Mouse (Mus musculus): ENCODE data around the gene Cdk9.
A peak's percentile ranks its signal among the peaks of the same experiment; 100 is the strongest.

The Cdk9 gene

DNA sequence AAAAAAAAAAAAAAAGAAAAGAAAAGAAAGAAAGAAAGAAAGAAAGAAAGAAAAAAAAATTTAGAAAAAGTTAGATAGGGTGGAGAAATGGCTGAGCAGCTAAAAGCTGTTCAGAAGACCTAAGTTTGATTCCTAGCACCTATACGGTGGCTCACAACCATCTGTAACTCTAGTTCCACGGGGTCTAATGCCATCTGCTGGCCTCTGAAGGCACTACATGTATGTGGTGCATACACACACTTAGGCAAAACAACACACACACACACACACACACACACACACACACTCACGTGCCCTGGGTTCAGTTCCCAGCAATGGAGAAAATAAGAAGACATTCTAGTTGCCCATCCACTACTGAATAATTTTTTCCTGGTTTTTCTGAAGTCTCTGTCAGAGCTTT, 36.1 kb downstream of the Cdk9 start:
- DNase-seq (ENCODE audit: low spot score) = no peak

DNA sequence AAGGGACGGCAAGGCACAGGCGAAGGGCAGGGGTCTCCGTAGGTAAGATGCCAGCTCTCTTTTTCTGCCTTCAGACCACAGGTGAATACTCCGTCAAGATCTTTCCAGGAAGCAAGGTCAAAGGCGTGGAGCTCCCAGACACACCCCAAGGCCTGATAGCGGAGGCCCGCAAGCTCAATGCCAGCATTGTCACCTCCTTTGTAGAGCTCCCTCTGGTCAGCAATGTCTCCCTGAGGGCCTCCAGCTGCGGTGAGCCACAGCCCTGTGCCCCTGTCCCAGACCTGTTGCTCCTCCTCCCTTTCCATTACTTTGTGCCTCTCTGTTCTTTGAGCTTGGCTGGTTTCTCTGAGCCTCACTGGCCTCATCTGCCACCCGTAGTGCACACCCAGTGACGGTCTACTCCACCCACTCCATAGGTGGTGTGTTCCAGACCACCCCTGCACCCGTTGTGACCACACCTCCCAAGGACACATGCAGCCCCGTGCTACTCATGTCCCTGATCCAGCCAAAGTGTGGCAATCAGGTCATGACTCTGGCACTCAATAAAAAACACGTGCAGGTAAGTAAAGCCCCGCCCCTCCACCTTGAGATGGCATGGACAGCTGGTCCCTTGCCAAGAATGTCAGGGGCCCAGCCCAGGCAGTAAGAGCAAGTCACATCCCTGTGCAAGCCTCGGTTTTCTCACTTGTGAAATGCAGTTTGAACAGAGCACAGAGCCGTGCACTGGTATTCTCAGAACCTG, 39.5 kb downstream of the Cdk9 start:
- no peak for DNase-seq (ENCODE audit: low spot score)

DNA sequence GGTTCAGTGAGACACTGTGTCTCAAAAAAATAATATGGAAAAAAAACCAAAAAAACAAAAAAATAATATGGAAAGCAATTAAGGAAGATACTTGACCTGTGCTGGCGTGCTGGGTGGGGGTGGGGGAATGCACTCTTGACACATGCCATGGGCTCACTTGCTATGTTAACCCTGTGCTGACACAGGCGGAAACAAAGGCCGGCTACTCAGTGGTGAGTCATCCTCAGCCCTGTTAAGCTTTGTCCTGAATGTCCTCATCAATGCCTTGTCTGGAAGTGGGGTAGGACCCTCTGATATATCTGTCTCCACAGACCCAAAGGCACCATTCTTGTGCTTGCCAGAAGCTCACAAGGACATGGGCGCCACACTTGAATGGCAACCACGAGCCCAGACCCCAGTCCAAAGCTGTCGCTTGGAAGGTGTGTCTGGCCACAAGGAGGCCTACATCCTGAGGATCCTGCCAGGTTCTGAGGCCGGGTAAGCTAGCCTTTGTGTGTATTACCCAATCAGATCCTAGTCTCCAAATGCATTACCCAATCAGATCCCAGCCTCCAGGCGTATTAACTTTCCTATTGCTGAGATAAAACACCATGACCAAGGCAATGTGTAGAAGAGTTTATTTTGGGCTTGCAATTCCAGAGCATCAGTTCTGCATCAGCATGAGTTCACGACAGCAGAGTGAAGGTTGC, 40.8 kb downstream of the Cdk9 start:
- DNase-seq (ENCODE audit: low spot score) = no peak

DNA sequence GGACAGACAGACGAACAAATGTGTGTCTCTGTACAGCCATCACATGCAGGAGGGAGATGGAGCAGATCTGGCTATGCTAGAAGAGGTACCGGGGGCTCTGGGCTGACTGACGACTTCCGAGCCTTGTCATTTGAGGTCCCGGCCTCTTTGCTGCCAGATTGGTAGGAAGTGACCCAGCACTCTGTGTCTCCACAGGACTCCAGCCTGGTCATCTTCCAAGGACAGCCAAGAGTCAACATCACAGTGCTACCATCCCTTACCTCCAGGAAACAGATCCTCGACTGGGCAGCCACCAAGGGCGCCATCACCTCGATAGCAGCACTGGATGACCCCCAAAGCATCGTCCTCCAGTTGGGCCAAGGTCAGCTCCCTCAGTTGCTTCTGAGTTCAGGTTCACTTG, 41.7 kb downstream of the Cdk9 start:
- DNase-seq (ENCODE audit: low spot score) = no peak

GRCm38 (mm10) chr2:32669876-32670275, 43.0 kb downstream of the Cdk9 start:
- no peak for DNase-seq (ENCODE audit: low spot score)

DNA sequence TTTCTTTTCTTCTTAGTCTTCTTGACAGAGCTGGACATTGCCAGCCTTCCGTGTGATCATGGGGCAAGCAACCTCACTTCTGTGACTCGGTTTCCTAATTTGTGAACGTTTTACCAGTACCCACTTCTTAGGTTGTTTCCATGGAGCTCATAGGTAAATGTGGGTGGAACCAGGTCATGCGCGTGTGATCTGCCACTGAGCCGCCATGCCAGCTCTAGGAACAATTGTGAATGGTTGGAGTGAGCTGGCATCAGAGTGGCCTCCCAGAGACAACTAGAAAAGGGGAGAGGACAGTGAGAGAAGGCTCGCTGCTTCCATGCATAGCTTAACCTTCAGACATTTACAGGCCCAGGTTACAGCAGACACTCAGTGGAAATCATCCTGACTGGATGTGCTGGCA, 44.7 kb downstream of the Cdk9 start:
- no peak for DNase-seq (ENCODE audit: low spot score)

- DNase-seq (ENCODE audit: low spot score) = no peak
Measured at GRCm38 (mm10) chr2:32667775-32668174, 45.1 kb downstream of the Cdk9 start.

- no peak for DNase-seq (ENCODE audit: low spot score)
Measured at GRCm38 (mm10) chr2:32665853-32666252, 47.0 kb downstream of the Cdk9 start.

DNA sequence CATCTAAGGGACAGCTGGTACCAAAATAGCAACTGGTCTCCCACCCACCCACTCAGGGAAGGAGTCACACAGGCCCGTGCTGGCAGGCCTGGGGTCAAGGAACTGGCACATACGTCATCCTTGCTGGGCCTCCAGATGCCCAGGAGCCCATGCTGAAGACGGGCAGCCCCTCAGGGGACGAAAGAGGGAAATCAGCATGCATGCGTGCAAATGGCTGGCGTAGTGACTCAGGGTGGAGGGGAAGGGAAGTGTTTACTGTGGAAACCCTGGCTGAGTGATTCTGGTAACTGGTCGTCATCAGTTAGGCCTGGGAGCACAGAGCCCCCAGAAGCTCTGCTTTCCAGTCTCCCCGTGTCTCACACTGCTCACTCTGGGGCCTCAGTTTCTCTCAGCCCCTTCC, 47.5 kb downstream of the Cdk9 start:
- DNase-seq (ENCODE audit: low spot score) = no peak

DNA sequence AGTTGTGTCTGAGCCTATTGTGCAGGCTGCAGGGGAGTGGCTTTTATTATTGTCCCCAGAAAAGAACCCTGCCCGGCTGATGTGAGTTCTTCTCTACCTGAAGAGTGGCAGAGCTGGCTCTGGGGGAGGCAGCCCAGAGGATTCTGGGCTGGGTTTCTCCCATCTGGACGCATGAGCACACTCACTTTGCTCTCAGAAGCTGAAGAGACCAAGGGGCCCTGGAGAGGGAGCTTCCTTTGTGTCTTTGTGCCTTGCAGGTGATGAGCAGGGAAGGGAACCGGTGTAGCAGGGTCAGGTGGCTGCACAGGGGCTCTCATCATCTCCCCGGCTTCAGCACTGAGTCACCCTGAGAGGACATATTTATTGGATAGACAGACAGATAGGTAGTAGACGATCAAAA, 50.6 kb downstream of the Cdk9 start:
- no peak for DNase-seq (ENCODE audit: low spot score)

DNA sequence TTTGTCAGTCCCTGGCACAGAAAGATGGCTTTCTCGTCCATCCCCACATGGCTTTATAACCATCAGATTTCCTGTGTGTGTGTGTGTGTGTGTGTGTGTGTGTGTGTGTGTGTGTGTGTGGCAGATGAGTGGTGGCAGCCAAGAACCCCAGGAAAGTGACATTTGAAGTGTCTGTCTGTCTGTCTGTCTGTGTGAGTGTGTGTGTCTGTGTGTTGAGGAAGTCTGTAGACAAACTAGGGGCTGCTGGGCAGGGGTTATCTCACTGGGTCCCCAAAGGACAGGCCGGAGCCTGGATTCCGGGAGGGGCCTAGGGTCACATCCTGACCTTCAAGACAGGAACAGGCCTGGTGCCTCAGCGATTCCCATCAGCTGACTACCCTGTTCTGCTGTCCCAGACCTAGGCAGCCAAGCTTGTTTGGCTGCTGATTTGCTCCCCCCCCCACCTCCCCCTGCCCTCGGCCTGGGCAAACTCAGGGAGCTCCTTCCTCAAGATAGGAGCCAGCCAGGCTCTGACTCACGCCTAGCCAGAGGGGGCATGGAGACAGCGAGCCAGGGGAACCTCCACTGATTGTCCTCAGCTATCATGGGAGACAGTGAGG, 51.3 kb downstream of the Cdk9 start:
- DNase-seq (ENCODE audit: low spot score) = peak; percentile 19

- no peak for DNase-seq (ENCODE audit: low spot score)
Measured at GRCm38 (mm10) chr2:32658873-32659272, 54.0 kb downstream of the Cdk9 start.

DNA sequence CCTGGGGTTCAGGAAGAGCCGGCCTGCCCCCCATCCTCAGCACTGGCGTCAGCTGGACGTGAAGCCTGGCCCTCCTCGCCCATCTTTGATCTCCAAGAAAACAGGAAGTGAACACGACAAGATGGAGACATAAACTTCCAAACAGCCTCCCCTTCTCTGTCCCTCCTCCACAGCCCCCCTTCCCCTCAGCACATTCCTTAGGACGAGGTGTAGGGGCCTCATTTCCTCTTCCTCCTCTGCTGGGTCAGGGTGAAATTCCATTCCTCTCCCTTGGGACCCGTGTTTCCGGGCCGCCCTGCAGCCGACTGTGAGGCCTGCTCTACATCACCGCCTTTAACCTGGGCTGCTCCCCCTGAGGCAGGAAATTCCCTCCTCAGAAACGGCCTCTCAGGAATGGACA, 57.0 kb downstream of the Cdk9 start:
- no peak for DNase-seq (ENCODE audit: low spot score)

Measured in testis, postnatal 14 days (tissue).